Mouse (Mus musculus): ENCODE data around the gene Ccnyl1. TPM values are rescaled to one million over a fixed set of nuclear protein-coding genes. Genes with fewer than 3 reads are reported as not detected.

Ccnyl1 gene
- polyA plus RNA-seq, 1 experiment: 7.8 TPM

DNA sequence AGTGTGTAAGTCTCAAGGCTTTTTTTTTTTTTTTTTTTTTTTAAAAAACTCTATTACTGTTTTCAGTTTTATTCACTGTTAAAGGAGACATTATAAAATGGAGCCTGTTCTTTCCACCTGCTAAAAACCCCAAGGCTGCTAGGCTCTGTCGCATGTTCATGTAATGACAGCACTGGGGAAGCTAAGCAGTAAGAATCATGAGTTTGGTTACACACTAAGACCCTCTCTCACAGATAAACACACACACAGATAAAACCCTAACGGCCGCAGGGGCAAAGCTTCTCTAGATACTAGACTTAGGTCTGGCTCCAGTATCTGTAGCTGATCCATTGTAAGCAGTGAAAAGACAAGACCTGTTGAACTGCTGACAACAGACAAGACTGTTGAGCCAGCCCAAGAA is 8.8 kb upstream of the Ccnyl1 start:
- WGBS: 91% methylated on average over 3 of the region's 3 CpGs
- no peak for TF ChIP-seq CTCF (IDR thresholded peaks at IDR 0.05; ENCODE audit: extremely low read depth, insufficient read depth, insufficient read length, insufficient replicate concordance)
- no peak for TF ChIP-seq POLR2A (IDR thresholded peaks at IDR 0.05; ENCODE audit: low read depth, low read length)
- Histone ChIP-seq H3K27ac (ENCODE audit: insufficient read depth, low read length) (no peak overlapping the region), H3K36me3 (ENCODE audit: control insufficient read depth, insufficient read depth, low read length) (no peaks in the 10 kb centered on the region), H3K4me1 (ENCODE audit: control insufficient read depth, insufficient read depth, insufficient read length) (no peaks in the 10 kb centered on the region), H3K4me3 (ENCODE audit: extremely low read depth, insufficient read depth, insufficient read length) (no peak overlapping the region), H3K27me3 (ENCODE audit: control insufficient read depth, insufficient read depth, low read length) (no peaks in the 10 kb centered on the region)
- DNase-seq (ENCODE audit: low read depth in 1 of 2, low spot score in 2 of 2): no peak

DNA sequence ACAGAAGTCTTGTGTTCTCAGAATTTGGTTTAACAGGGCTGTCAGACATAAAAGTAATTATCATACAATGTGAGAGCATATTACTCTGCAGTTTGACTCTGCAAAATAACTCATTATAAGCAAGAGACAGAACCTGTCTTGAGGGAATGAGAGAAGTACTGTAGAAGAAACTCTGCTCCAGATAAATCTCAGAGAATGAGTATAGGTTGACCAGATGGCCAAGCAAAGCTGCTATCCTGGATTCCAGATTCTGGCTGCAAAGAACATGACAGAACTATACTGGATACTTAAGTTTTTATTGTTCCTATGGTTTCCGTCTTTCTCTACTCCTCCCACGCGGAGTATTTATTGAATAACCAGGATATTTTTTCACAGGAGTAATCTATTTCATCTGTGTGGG is 7.2 kb upstream of the Ccnyl1 start:
- no peak for TF ChIP-seq POLR2A (IDR thresholded peaks at IDR 0.05; ENCODE audit: low read depth, low read length)
- TF ChIP-seq CTCF (IDR thresholded peaks at IDR 0.05; ENCODE audit: extremely low read depth, insufficient read depth, insufficient read length, insufficient replicate concordance): no peak
- 92% methylated on average over 3 of the region's 3 CpGs for WGBS

DNA sequence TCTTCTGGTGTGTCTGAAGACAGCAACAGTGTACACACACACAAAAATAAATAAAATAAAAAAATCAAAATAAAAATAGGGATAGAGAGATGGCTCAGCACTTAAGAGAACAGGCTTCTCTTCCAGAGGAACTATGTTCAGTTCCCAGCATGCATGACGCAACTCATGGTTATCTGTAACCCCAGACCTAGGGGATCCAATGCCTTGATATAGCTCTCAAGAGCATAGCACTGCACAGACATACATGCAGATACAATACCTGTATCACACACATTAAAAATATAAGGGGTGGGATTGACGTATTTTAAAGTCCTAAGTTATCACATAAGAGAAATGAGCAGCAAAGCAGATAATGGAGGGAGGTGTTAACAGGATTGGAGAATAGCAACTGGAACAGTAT is 5.8 kb upstream of the Ccnyl1 start:
- Histone ChIP-seq H3K27me3 (ENCODE audit: control insufficient read depth, insufficient read depth, low read length) (no peaks in the 10 kb centered on the region), H3K36me3 (ENCODE audit: control insufficient read depth, insufficient read depth, low read length) (no peaks in the 10 kb centered on the region), H3K27ac (ENCODE audit: insufficient read depth, low read length) (no peak overlapping the region), H3K4me3 (ENCODE audit: extremely low read depth, insufficient read depth, insufficient read length) (no peak overlapping the region), H3K4me1 (ENCODE audit: control insufficient read depth, insufficient read depth, insufficient read length) (no peaks in the 10 kb centered on the region)
- 93% methylated on average over 2 of the region's 2 CpGs for WGBS
- TF ChIP-seq CTCF (IDR thresholded peaks at IDR 0.05; ENCODE audit: extremely low read depth, insufficient read depth, insufficient read length, insufficient replicate concordance) (no peak), POLR2A (IDR thresholded peaks at IDR 0.05; ENCODE audit: low read depth, low read length) (no peak)
- no peak for DNase-seq (ENCODE audit: low read depth in 1 of 2, low spot score in 2 of 2)

More for the DNA sequence above, 7.2 kb upstream of the Ccnyl1 start:
- Histone ChIP-seq H3K4me1 (ENCODE audit: control insufficient read depth, insufficient read depth, insufficient read length) (no peaks in the 10 kb centered on the region), H3K36me3 (ENCODE audit: control insufficient read depth, insufficient read depth, low read length) (no peaks in the 10 kb centered on the region), H3K27ac (ENCODE audit: insufficient read depth, low read length) (no peak overlapping the region), H3K27me3 (ENCODE audit: control insufficient read depth, insufficient read depth, low read length) (no peaks in the 10 kb centered on the region), H3K4me3 (ENCODE audit: extremely low read depth, insufficient read depth, insufficient read length) (no peak overlapping the region)
- DNase-seq (ENCODE audit: low read depth in 1 of 2, low spot score in 2 of 2): no peak

DNA sequence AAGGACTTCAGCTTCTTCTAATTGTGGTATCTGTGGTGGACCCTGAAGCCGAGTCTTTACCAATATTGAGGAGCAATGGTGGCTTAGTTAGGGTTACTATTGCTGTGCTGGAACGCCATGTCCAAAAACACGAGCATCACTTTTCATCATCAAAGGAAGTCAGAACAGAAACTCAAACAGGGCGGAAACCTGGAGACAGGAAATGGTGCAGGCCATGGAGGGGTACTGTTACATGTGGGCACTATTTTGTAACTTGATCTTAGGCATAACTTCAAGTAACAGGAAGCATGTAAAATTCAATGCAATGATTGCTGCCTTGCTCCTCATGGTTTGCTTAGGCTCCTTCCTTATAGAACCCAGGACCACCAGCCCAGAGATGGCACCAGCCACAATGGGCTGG is 2.2 kb upstream of the Ccnyl1 start:
- H3K4me1 ChIP-seq (ENCODE audit: control insufficient read depth, insufficient read depth, insufficient read length): peaks cover 2% of the 10 kb centered on the region; the same call in 1 of the 2 replicates
- TF ChIP-seq CTCF (IDR thresholded peaks at IDR 0.05; ENCODE audit: extremely low read depth, insufficient read depth, insufficient read length, insufficient replicate concordance): no peak
- TF ChIP-seq POLR2A (IDR thresholded peaks at IDR 0.05; ENCODE audit: low read depth, low read length): no peak
- 0 out of 2 replicates have a peak, but pooled peaks cover 2% of the 10 kb centered on the region for H3K27me3 ChIP-seq (ENCODE audit: control insufficient read depth, insufficient read depth, low read length)
- WGBS: 72% methylated on average over 4 of the region's 4 CpGs
- H3K4me3 ChIP-seq (ENCODE audit: extremely low read depth, insufficient read depth, insufficient read length): no peak overlapping the region
- peak in 1 of 2 experiments; percentile 9 for DNase-seq (ENCODE audit: low read depth in 1 of 2, low spot score in 2 of 2)
- no peaks in the 10 kb centered on the region for H3K36me3 ChIP-seq (ENCODE audit: control insufficient read depth, insufficient read depth, low read length)
- H3K27ac ChIP-seq (ENCODE audit: insufficient read depth, low read length): no peak overlapping the region

DNA sequence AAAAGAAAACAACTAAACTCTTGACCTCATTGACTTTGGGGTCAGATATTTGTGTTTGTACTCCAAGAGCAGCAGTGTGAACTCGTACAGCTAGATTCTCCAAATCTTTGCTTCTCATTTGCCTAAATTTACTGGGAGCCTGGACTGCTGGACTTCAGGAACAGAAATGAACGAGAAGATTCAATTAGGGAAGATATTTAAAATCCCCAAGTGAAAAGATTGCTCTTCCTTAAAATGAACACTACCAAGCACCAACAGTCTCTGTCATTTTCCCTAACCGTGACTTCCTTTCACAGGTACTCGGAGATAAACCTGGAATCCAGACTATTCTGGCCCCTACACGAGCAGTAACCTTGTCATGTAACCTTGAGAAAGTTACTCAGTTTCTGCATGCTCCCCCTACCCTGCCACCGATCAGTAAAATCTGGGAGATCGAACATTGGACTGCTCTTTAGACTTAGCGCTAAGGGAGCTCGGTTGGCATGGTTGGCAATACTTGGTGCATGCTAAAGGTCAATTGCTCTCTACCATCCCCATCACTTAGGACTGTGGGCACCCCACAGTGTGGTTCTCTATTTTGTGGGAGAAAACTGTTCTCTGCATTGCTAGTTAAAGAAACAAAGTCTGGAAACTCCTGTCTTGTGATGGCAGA is 568 bp upstream of the Ccnyl1 start:
- Histone ChIP-seq H3K36me3 (ENCODE audit: control insufficient read depth, insufficient read depth, low read length) (no peaks in the 10 kb centered on the region), H3K4me3 (ENCODE audit: extremely low read depth, insufficient read depth, insufficient read length) (peak overlapping the region; percentile 65; the same call in 1 of the 2 replicates), H3K27ac (ENCODE audit: insufficient read depth, low read length) (no peak overlapping the region), H3K27me3 (ENCODE audit: control insufficient read depth, insufficient read depth, low read length) (0 out of 2 replicates have a peak, but pooled peaks cover 2% of the 10 kb centered on the region), H3K4me1 (ENCODE audit: control insufficient read depth, insufficient read depth, insufficient read length) (peaks cover 2% of the 10 kb centered on the region; the same call in 1 of the 2 replicates)
- whole genome bisulfite sequencing: 32% methylated on average over 9 of the region's 9 CpGs
- no peak for DNase-seq (ENCODE audit: low read depth in 1 of 2, low spot score in 2 of 2)
- TF ChIP-seq CTCF (IDR thresholded peaks at IDR 0.05; ENCODE audit: extremely low read depth, insufficient read depth, insufficient read length, insufficient replicate concordance) (no peak), POLR2A (IDR thresholded peaks at IDR 0.05; ENCODE audit: low read depth, low read length) (no peak)

DNA sequence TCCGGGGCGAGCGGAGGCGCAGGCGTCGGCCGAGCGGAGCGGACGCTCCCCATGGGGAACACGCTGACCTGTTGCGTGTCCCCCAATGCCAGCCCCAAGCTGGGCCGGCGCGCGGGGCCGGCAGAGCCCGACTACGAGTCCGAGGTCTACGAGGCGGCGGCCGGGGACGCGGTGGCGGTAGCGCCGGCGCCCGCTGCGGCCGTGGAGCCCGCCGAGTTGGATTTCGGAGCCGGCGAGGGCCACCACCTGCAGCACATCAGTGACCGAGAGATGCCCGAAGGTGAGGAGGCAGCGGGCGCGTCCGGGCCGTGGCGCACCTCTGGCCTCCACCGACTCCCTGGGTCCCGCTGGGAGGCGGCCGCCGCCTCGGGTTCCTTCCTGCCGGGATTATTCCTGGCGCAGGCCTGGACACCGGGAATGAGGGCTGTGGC is 881 bp downstream of the Ccnyl1 start:
- Histone ChIP-seq H3K4me1 (ENCODE audit: control insufficient read depth, insufficient read depth, insufficient read length) (peaks cover 2% of the 10 kb centered on the region; the same call in 1 of the 2 replicates), H3K36me3 (ENCODE audit: control insufficient read depth, insufficient read depth, low read length) (no peaks in the 10 kb centered on the region), H3K27me3 (ENCODE audit: control insufficient read depth, insufficient read depth, low read length) (0 out of 2 replicates have a peak, but pooled peaks cover 2% of the 10 kb centered on the region), H3K4me3 (ENCODE audit: extremely low read depth, insufficient read depth, insufficient read length) (peak overlapping the region; percentile 73), H3K27ac (ENCODE audit: insufficient read depth, low read length) (no peak overlapping the region)
- WGBS: under 1% methylated on average over 51 of the region's 55 CpGs
- peak in 1 of 2 experiments; percentile 32 for DNase-seq (ENCODE audit: low read depth in 1 of 2, low spot score in 2 of 2)
- TF ChIP-seq POLR2A (IDR thresholded peaks at IDR 0.05; ENCODE audit: low read depth, low read length) (no peak), CTCF (IDR thresholded peaks at IDR 0.05; ENCODE audit: extremely low read depth, insufficient read depth, insufficient read length, insufficient replicate concordance) (no peak)

DNA sequence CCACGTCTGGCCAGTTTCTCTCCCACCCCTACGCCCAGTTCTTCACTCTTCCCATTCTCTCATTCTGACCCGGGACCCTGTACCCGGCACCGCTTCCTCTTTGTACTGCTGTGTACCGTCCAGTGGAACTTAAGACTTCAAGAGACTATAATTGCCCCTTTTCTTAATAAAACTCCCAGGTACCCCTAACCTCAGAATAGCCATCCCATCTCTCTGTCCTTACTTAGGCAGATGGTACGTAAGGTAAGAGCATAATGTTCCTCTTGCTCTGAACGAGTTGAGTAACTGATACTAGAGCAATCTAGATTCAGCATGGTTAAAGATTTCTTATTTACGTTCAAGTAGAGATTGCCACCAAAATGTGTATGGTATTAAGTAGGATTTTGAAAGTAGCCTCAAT is 1.3 kb downstream of the Ccnyl1 start:
- Histone ChIP-seq H3K36me3 (ENCODE audit: control insufficient read depth, insufficient read depth, low read length) (no peaks in the 10 kb centered on the region), H3K27ac (ENCODE audit: insufficient read depth, low read length) (no peak overlapping the region), H3K4me1 (ENCODE audit: control insufficient read depth, insufficient read depth, insufficient read length) (peaks cover 2% of the 10 kb centered on the region; the same call in 1 of the 2 replicates), H3K4me3 (ENCODE audit: extremely low read depth, insufficient read depth, insufficient read length) (peak overlapping the region; percentile 73), H3K27me3 (ENCODE audit: control insufficient read depth, insufficient read depth, low read length) (0 out of 2 replicates have a peak, but pooled peaks cover 2% of the 10 kb centered on the region)
- TF ChIP-seq POLR2A (IDR thresholded peaks at IDR 0.05; ENCODE audit: low read depth, low read length) (no peak), CTCF (IDR thresholded peaks at IDR 0.05; ENCODE audit: extremely low read depth, insufficient read depth, insufficient read length, insufficient replicate concordance) (no peak)
- no peak for DNase-seq (ENCODE audit: low read depth in 1 of 2, low spot score in 2 of 2)
- WGBS: 10% methylated on average over 9 of the region's 9 CpGs

Data from spleen, adult 2 months (tissue).